Mouse (Mus musculus): Measurements from ENCODE around the gene Gsap. TPM values are rescaled to one million over a fixed set of nuclear protein-coding genes. Genes with fewer than 3 reads are reported as not detected.
"Not testable (repeated sequence)": the region's sequence is repeated elsewhere in the genome, so short reads cannot be mapped to it uniquely, and the experiment has no call there.

Gsap gene
- polyA plus RNA-seq, 1 experiment: 4.5 TPM

DNA sequence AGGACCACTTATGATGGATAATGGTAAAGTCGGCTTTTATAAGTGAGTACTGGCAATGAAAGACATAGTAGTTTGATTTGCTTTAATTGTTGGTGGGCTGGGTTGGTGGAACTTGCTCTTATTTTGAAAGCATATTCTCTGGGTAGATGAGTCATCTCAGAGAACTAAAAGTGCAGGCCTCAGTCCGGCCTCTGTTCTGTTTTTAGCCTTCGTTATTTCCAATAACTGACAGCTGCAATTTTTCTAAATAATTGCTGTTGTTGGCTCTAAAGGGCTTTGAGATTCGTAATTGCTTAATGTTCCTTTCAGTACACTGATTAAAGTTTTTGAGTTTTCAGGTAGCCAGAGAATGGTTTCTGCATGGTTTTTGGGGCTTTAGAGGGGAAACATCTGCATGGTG is 84.7 kb downstream of the Gsap start:
- H3K36me3 ChIP-seq (ENCODE audit: control insufficient read depth, insufficient read depth): no peaks in the 10 kb centered on the region
- no peaks in the 10 kb centered on the region for H3K27me3 ChIP-seq (ENCODE audit: control insufficient read depth, insufficient read depth, insufficient read length)
- H3K79me2 ChIP-seq (ENCODE audit: control insufficient read depth, insufficient read depth): no peaks in the 10 kb centered on the region
- no peaks in the 10 kb centered on the region for H3K79me3 ChIP-seq (ENCODE audit: low read depth)
- H3ac ChIP-seq (ENCODE audit: control insufficient read depth, insufficient read length, low read depth): no peak overlapping the region
- TF ChIP-seq CTCF (IDR thresholded peaks at IDR 0.05; ENCODE audit: control insufficient read depth, insufficient read depth, insufficient read length) (no peak), FOSL1 (IDR thresholded peaks at IDR 0.05; ENCODE audit: insufficient read depth, low read length, poor library complexity, severe bottlenecking) (no peak), MYOD1 (IDR thresholded peaks at IDR 0.05; ENCODE audit: control insufficient read depth, insufficient read length, low read depth) (no peak), CEBPB (IDR thresholded peaks at IDR 0.05; ENCODE audit: low read depth) (no peak), MAX (IDR thresholded peaks at IDR 0.05) (no peak), USF1 (IDR thresholded peaks at IDR 0.05; ENCODE audit: low read depth) (no peak), MYOG (IDR thresholded peaks at IDR 0.05; ENCODE audit: control insufficient read depth, extremely low read depth, insufficient read length) (no peak)
- no peak overlapping the region for H3K4me3 ChIP-seq (ENCODE audit: insufficient read depth, poor library complexity, severe bottlenecking)

GRCm38 (mm10) chr5:21271386-21272354 is 85.6 kb downstream of the Gsap start:
- TF ChIP-seq USF1 (IDR thresholded peaks at IDR 0.05; ENCODE audit: low read depth) (no peak), FOSL1 (IDR thresholded peaks at IDR 0.05; ENCODE audit: insufficient read depth, low read length, poor library complexity, severe bottlenecking) (no peak), CEBPB (IDR thresholded peaks at IDR 0.05; ENCODE audit: low read depth) (no peak), MYOG (IDR thresholded peaks at IDR 0.05; ENCODE audit: control insufficient read depth, extremely low read depth, insufficient read length) (no peak), CTCF (IDR thresholded peaks at IDR 0.05; ENCODE audit: control insufficient read depth, insufficient read depth, insufficient read length) (no peak), MAX (IDR thresholded peaks at IDR 0.05) (no peak), MYOD1 (IDR thresholded peaks at IDR 0.05; ENCODE audit: control insufficient read depth, insufficient read length, low read depth) (no peak)
- H3K27me3 ChIP-seq (ENCODE audit: control insufficient read depth, insufficient read depth, insufficient read length): no peaks in the 10 kb centered on the region
- no peak overlapping the region for H3ac ChIP-seq (ENCODE audit: control insufficient read depth, insufficient read length, low read depth)
- no peaks in the 10 kb centered on the region for H3K79me2 ChIP-seq (ENCODE audit: control insufficient read depth, insufficient read depth)
- H3K36me3 ChIP-seq (ENCODE audit: control insufficient read depth, insufficient read depth): no peaks in the 10 kb centered on the region
- no peaks in the 10 kb centered on the region for H3K79me3 ChIP-seq (ENCODE audit: low read depth)
- H3K4me3 ChIP-seq (ENCODE audit: insufficient read depth, poor library complexity, severe bottlenecking): no peak overlapping the region

DNA sequence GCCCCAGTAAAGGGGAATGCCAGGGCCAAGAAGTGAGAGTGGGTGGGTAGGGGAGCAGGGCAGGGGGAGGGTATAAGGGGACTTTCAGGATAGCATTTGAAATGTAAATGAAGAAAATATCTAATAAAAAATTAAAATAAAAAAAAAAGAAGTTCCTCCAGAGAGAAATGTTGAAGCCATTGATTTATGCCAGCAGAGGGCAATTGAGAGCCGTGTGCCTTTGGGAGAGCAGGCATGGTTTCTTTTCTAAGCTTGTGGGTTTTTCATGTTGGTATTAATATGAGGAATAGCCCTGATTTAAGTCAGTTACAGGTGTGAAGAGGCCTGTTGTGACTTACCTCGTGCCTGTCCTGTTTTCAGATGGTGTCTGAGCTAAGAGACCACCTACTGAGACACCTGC is 91.6 kb downstream of the Gsap start:
- H3K27me3 ChIP-seq (ENCODE audit: control insufficient read depth, insufficient read depth, insufficient read length); H3K79me3 ChIP-seq (ENCODE audit: low read depth); H3K4me3 ChIP-seq (ENCODE audit: insufficient read depth, poor library complexity, severe bottlenecking); H3K79me2 ChIP-seq (ENCODE audit: control insufficient read depth, insufficient read depth); H3K36me3 ChIP-seq (ENCODE audit: control insufficient read depth, insufficient read depth); H3ac ChIP-seq (ENCODE audit: control insufficient read depth, insufficient read length, low read depth): not testable (repeated sequence)

- H3K79me3 ChIP-seq (ENCODE audit: low read depth): no peaks in the 10 kb centered on the region
- peak; percentile 82 for TF ChIP-seq USF1 (IDR thresholded peaks at IDR 0.05; ENCODE audit: low read depth)
- TF ChIP-seq FOSL1 (IDR thresholded peaks at IDR 0.05; ENCODE audit: insufficient read depth, low read length, poor library complexity, severe bottlenecking): no peak
Measured at GRCm38 (mm10) chr5:21283356-21284062, 97.5 kb downstream of the Gsap start.

DNA sequence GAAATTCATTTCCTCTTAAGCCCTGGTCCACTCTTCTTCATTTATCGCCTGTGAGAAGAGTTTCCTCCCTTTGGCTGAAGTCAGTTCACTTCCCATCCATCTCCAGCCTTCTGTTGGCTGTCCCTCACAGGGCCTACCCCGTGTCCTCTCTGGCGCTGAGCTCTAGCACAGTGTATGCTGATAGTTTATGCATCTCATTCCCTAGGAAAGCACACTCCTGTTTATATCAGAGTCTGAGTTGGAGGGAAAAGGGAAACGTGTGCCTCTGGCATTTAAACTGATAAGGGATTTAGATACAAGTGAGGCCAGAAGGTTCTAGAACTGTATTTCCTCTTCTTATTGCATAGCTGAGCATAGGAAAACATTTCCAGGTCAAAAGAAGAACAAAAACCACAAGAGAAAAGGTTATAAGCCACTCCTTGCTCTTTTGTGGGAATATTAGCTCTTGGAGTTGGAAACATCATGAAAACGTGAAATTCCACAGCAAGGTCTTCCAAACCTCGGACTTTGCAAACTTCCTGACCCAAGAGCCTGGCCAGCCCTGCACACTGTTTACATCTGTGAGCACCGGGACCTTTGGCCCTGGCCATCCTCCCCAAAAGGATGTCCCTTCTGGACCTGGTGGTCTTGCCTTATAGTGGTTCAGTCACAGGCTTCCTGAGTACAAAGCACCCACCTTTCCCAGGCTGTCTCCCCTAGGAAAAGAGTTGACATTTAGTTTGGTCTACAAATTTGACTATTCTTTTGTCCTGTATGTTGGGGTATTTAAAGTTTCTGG is 102.8 kb downstream of the Gsap start:
- Histone ChIP-seq H3K4me3 (ENCODE audit: insufficient read depth, poor library complexity, severe bottlenecking) (no peak overlapping the region), H3K36me3 (ENCODE audit: control insufficient read depth, insufficient read depth) (no peaks in the 10 kb centered on the region), H3K79me2 (ENCODE audit: control insufficient read depth, insufficient read depth) (no peaks in the 10 kb centered on the region), H3K79me3 (ENCODE audit: low read depth) (no peaks in the 10 kb centered on the region), H3ac (ENCODE audit: control insufficient read depth, insufficient read length, low read depth) (no peak overlapping the region), H3K27me3 (ENCODE audit: control insufficient read depth, insufficient read depth, insufficient read length) (no peaks in the 10 kb centered on the region)
- TF ChIP-seq CEBPB (IDR thresholded peaks at IDR 0.05; ENCODE audit: low read depth): no peak
- TF ChIP-seq USF1 (IDR thresholded peaks at IDR 0.05; ENCODE audit: low read depth): no peak
- TF ChIP-seq FOSL1 (IDR thresholded peaks at IDR 0.05; ENCODE audit: insufficient read depth, low read length, poor library complexity, severe bottlenecking): no peak
- TF ChIP-seq MAX (IDR thresholded peaks at IDR 0.05): no peak

More at GRCm38 (mm10) chr5:21283356-21284062, 97.5 kb downstream of the Gsap start:
- H3K79me2 ChIP-seq (ENCODE audit: control insufficient read depth, insufficient read depth): no peaks in the 10 kb centered on the region
- no peaks in the 10 kb centered on the region for H3K36me3 ChIP-seq (ENCODE audit: control insufficient read depth, insufficient read depth)
- H3ac ChIP-seq (ENCODE audit: control insufficient read depth, insufficient read length, low read depth): no peak overlapping the region
- no peak overlapping the region for H3K4me3 ChIP-seq (ENCODE audit: insufficient read depth, poor library complexity, severe bottlenecking)
- H3K27me3 ChIP-seq (ENCODE audit: control insufficient read depth, insufficient read depth, insufficient read length): no peaks in the 10 kb centered on the region

All from C2C12 (cell line).